In the genomic region with DNA sequence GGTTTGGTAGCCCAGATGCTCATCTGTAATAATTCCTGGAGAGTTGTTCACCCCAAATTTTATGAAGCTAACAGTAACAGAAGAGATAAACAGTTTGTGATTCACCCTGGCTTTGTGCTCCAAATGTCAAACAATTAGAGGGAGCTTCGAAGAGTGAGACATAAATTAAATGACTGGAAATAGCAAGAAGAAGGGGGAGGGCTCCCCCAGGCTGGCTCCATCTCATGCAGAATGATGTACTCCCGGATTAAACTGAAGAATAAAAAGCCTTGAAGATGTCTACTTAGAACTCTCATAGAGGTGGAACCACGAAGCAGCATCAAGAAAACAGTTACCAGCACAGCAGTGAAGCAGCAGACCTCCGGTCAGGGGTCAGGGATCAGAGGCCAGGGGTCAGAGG, we compare ENCODE assay signal across 25 mouse cellular contexts.
DNase-seq lines count a peak whose midpoint lies in the region; ATAC-seq and TF ChIP-seq lines count a peak whose summit lies in the region.
"Had no signal": no experiment of that assay in that cellular context is flagged by ENCODE, and none has a peak within 500 bp of the region (broad histone marks: within the 10 kb centered on the region; RNA-seq: fewer than 3 reads in every experiment).

No protein-coding gene starts in this region.

- no peak overlapping the region for H3K4me3 ChIP-seq in lung, embryonic 14.5 days (ENCODE audit: low read depth, low read length)
- H3K4me3 ChIP-seq in small intestine, adult 2 months (ENCODE audit: low read depth, low read length), result no peak overlapping the region
- H3K4me3 ChIP-seq in forebrain, embryonic 16.5 days (replicated peaks; ENCODE audit: low read length), result no peak overlapping the region
- H3K4me3 ChIP-seq: embryonic facial prominence, embryonic 15.5 days; heart, embryonic 12.5 days; limb, embryonic 13.5 days; liver, embryonic 12.5 days; myocyte; neural tube, embryonic 13.5 days had no signal

- H3K9ac ChIP-seq in lung, embryonic 14.5 days, result no peak overlapping the region
- H3K9ac ChIP-seq in forebrain, embryonic 16.5 days (replicated peaks; ENCODE audit: low read depth, low read length), result no peak overlapping the region
- H3K9ac ChIP-seq: embryonic facial prominence, embryonic 15.5 days; forebrain, postnatal 0 days; heart, embryonic 12.5 days; limb, embryonic 13.5 days; liver, embryonic 12.5 days; neural tube, embryonic 13.5 days had no signal

- no peak for TF ChIP-seq POLR2A in small intestine, adult 2 months (IDR thresholded peaks at IDR 0.05; ENCODE audit: low read depth, low read length)

- peak; percentile 7 for DNase-seq in adrenal gland, postnatal 14 days
- no peak for DNase-seq in adrenal gland, postnatal 4 days (ENCODE audit: low spot score in 2 of 2)
- DNase-seq in lung, embryonic 14.5 days, result peak; percentile 46
- DNase-seq in lung, postnatal 25 days (ENCODE audit: low spot score), result no peak
- peak; percentile 27 for DNase-seq in brain, adult 2 months (ENCODE audit: low read depth, low spot score)
- DNase-seq: cerebellum, adult 2 months; cerebellum, postnatal 25 days; forebrain, postnatal 0 days; gastrocnemius, postnatal 25 days; heart, adult 18-20 months; heart, postnatal 10 days; kidney, adult 8-10 months; kidney, postnatal 25 days; retina, postnatal 1 day; right cerebral cortex, postnatal 25 days; thymus, postnatal 25 days had no signal

- no peak overlapping the region for H3K27ac ChIP-seq in lung, embryonic 14.5 days (ENCODE audit: low read depth)
- 0 out of 2 replicates have a peak overlapping the region, but pooled peaks have one; percentile 41 for H3K27ac ChIP-seq in small intestine, adult 2 months (ENCODE audit: insufficient read depth, low read depth, low read length)
- H3K27ac ChIP-seq in forebrain, embryonic 16.5 days (ENCODE audit: low read length), result no peak overlapping the region
- H3K27ac ChIP-seq: embryonic facial prominence, embryonic 15.5 days; limb, embryonic 13.5 days; liver, embryonic 12.5 days; neural tube, embryonic 13.5 days had no signal

- no peak for TF ChIP-seq CTCF in lung, embryonic 14.5 days (IDR thresholded peaks at IDR 0.05; ENCODE audit: low read depth)
- TF ChIP-seq CTCF in small intestine, adult 2 months (IDR thresholded peaks at IDR 0.05; ENCODE audit: extremely low read depth, insufficient read length, insufficient replicate concordance, low read depth, low read length), result no peak

- no peaks in the 10 kb centered on the region for H3K9me3 ChIP-seq in lung, embryonic 14.5 days (ENCODE audit: low read depth, low read length)
- H3K9me3 ChIP-seq in forebrain, embryonic 16.5 days (ENCODE audit: control insufficient read depth, low read length), result no peaks in the 10 kb centered on the region
- H3K9me3 ChIP-seq: embryonic facial prominence, embryonic 15.5 days; heart, embryonic 12.5 days; liver, embryonic 12.5 days; neural tube, embryonic 13.5 days had no signal

- no peaks in the 10 kb centered on the region for H3K36me3 ChIP-seq in lung, embryonic 14.5 days (ENCODE audit: insufficient read depth)
- H3K36me3 ChIP-seq in small intestine, adult 2 months (ENCODE audit: control insufficient read depth, insufficient read depth, low read length), result no peaks in the 10 kb centered on the region
- H3K36me3 ChIP-seq in forebrain, embryonic 16.5 days (ENCODE audit: control insufficient read depth, insufficient read depth), result no peaks in the 10 kb centered on the region
- H3K36me3 ChIP-seq: embryonic facial prominence, embryonic 15.5 days; heart, embryonic 12.5 days; limb, embryonic 13.5 days; liver, embryonic 12.5 days; neural tube, embryonic 13.5 days had no signal

- H3K4me2 ChIP-seq in lung, embryonic 14.5 days, result no peak overlapping the region
- no peak overlapping the region for H3K4me2 ChIP-seq in forebrain, embryonic 16.5 days (ENCODE audit: low read length)
- H3K4me2 ChIP-seq: embryonic facial prominence, embryonic 15.5 days; heart, embryonic 12.5 days; limb, embryonic 13.5 days; liver, embryonic 12.5 days; neural tube, embryonic 13.5 days had no signal

- 39% methylated on average over 4 of the region's 4 CpGs for WGBS in lung, embryonic 14.5 days
- WGBS in small intestine, adult 2 months, result 65% methylated on average over 4 of the region's 4 CpGs
- WGBS in forebrain, embryonic 16.5 days, result 67% methylated on average over 4 of the region's 4 CpGs

- no peaks in the 10 kb centered on the region for H3K27me3 ChIP-seq in lung, embryonic 14.5 days (ENCODE audit: insufficient read depth, low read length)
- H3K27me3 ChIP-seq in small intestine, adult 2 months (ENCODE audit: control insufficient read depth, insufficient read depth, low read length), result no peaks in the 10 kb centered on the region
- no peaks in the 10 kb centered on the region for H3K27me3 ChIP-seq in forebrain, embryonic 16.5 days (replicated peaks; ENCODE audit: control insufficient read depth, insufficient read depth, low read length)
- H3K27me3 ChIP-seq: embryonic facial prominence, embryonic 15.5 days; heart, embryonic 12.5 days; limb, embryonic 13.5 days; liver, embryonic 12.5 days; neural tube, embryonic 13.5 days had no signal

- 0 out of 2 replicates have a peak, but pooled peaks cover 3% of the 10 kb centered on the region for H3K4me1 ChIP-seq in lung, embryonic 14.5 days (ENCODE audit: insufficient read depth)
- H3K4me1 ChIP-seq in small intestine, adult 2 months (ENCODE audit: control insufficient read depth, insufficient read depth, insufficient read length, low read length), result no peaks in the 10 kb centered on the region
- H3K4me1 ChIP-seq in forebrain, embryonic 16.5 days (replicated peaks; ENCODE audit: control insufficient read depth, insufficient read depth, low read length), result no peaks in the 10 kb centered on the region
- H3K4me1 ChIP-seq: embryonic facial prominence, embryonic 15.5 days; heart, embryonic 12.5 days; limb, embryonic 13.5 days; neural tube, embryonic 13.5 days had no signal

- 0 out of 2 replicates have a peak, but pooled peaks have one; percentile 19 for ATAC-seq in lung, embryonic 14.5 days (ENCODE audit: insufficient read depth)
- ATAC-seq in forebrain, embryonic 16.5 days, result no peak
- ATAC-seq: forebrain, postnatal 0 days; liver, embryonic 12.5 days; midbrain, embryonic 16.5 days had no signal

Comparison
In these comparisons a context has a peak if more than half of its experiments do, and no peak if none do; other contexts are left out.
1. DNase-seq: peak in adrenal gland, postnatal 14 days (single experiment), lung, embryonic 14.5 days (single experiment) and brain, adult 2 months (single experiment); none in adrenal gland, postnatal 4 days (0 of 2) and lung, postnatal 25 days (single experiment).